Mouse (Mus musculus) layer of hippocampus, adult 9-11 months (tissue): ENCODE results near the gene Cpm.
"Not testable (repeated sequence)": the region's sequence is repeated elsewhere in the genome, so short reads cannot be mapped to it uniquely, and the experiment has no call there.

Source experiments
- DNase-seq: peaks from one replicate; pipeline ENCODE4 v3.0.0; 2022

Cpm gene

DNA sequence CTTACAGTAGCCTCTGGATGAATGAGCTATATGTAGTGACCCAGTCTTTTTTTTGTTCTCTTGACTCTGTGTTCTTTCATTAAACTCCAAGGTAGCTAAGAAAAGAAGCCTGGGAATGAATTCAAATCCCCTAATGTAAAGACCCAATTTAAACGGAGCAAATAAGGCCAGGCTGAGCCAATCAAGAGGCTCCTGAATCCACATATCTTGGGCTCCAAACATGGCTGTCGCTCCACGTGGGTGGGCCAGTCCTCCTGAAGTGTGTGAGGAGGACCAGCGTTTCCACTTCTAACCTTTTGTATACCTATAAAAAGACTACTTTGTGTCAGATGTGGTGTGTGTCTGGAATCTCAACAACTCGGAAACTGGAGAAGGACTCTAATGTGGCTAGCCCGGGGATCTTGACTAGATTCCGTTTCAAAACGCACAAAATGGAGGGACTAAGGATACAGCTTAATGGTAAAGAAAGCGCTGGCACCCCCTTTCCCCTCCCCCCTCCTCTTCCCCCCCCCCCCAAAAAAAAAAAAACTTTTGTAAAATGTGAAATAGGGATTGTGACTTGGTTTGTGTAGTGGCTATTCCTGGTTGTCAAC, 98.3 kb downstream of the Cpm start:
- DNase-seq = no peak

- no peak for DNase-seq
Measured at GRCm38 (mm10) chr10:117728574-117728973, 99.3 kb downstream of the Cpm start.

GRCm38 (mm10) chr10:117729139-117729814, 100.0 kb downstream of the Cpm start:
- no peak for DNase-seq

DNA sequence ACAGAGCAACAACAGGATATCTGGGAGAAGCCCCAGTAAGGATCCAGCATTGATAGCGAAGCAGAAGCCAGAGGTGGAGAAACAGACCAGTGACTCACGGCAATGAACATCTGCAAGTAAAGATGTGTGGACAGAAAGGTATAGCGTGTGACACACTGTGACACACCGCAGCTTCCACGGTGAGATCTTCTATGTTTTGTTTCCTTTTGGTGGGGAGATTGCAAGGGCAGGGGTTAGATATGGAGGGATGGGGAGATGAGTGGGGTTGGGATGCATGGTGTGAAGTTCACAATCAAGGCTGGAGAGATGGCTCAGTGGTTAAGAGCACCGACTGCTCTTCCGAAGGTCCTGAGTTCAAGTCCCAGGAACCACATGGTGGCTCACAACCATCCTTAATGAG, 100.8 kb downstream of the Cpm start:
- no peak for DNase-seq

DNA sequence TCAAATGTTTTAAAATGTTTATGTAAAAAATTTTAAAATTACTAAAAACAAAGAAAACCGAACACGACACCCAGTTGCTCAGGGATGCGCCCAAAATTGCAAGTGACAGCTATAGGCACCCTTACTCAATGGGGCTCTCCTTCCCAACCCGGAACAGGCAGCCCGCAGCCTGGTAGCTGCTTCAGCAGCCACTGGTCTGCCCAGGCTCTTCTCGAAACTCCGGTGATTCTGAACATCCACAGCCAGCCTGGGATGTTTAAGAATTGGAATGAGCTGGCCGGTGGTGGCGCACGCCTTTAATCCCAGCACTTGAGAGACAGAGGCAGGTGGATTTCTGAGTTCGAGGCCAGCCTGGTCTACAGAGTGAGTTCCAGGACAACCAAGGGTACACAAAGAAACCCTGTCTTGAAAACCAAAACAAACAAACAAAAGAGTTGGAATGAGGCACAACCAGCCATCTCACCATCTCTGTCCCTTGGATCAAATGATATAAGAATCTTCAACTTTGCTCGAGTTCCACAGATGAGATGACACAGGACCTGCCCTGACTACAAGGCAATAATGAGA, 101.4 kb downstream of the Cpm start:
- DNase-seq = no peak

DNA sequence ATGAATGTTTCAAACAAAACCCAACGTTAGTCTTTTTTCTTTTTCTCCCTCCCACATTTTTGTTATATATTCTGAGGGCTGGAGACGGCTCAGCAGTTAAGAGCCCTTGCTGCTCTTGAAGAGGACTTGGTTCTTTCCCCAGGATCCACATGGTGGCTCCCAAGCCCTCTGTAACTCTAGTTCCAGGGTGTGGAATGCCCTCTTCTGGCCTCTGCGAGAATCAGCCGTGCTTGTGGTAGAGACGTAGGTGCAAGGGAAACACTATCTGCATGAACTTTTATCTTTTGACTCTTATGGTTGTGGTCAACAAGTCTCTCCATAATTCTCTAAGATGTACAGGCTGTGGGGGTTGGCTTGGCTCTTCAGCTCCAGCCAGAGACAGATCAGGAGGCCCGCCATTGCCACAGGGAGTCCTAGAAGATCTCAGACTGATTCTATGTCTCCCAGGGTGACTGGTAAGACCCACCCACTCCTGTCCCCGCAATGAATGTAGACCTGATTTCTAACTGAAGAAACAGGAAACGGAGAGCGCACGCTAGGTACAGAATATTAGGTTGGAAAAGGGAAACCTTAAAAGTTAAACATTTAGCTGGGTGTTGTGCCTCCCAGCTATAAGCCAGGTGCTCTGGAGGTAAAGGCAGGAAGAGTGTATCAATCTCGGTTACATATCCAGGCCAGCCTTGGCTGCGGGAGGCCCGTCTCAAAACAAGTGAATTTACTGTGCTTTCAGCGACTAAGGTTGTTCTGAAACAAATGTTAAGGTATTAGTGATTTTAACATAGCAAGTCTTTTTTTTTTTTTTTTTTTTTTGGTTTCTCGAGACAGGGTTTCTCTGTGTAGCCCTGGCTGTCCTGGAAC, 102.2 kb downstream of the Cpm start:
- peak; percentile 52 for DNase-seq

GRCm38 (mm10) chr10:117732184-117732583, 102.9 kb downstream of the Cpm start:
- DNase-seq = no peak

GRCm38 (mm10) chr10:117732962-117733592, 103.8 kb downstream of the Cpm start:
- no peak for DNase-seq

DNA sequence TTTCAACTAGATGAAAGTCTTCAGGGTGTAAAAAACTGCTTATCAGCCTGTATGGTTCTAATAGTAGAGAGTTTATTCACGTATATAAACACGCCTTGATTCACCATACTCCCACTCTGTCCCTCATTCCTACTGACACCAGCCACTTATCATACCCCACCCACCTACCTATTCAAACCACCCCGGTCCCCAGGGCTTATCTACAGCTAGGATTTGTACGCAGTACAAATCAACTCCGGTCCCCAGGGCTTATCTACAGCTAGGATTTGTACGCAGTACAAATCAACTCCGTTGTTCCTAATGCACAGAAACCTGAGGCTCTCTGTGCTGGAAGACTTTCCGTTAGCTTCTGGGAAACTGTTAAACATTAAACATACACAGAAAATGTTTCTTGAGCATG, 104.3 kb downstream of the Cpm start:
- DNase-seq = not testable (repeated sequence)

DNA sequence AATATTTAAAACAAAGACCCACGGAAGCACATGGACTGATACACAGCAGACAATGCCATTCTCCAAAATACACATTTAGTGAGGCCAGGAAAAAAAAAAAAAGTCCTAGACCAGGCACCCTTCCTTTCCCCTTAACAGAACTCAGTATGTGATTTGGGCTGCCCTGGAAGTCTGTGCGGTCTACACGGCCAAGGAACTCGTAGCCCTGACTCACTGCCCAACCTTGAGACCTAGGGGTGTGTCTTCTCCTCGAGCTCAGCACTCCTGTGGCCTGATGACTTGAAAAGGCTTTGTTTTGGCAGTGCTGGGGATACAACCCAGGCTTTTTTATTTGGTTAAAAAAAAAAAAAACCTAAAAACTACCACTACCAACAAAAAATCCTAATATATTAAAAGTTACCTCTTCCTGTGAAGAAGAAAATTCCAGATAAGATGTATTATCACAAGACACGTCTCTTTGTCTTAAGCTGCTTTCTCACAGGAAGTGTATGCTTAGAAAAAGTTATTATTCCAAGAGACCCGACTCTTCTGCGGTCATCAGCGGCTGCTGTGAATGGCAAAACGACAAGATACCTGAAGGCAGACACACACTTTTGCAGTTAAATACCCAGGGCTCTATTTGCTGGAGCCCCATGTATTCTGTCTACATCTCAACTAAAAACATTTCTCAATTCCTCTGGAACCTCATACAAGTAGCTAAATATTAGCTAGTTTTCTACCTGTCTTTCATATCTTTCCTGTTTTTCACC, 105.0 kb downstream of the Cpm start:
- not testable (repeated sequence) for DNase-seq

DNA sequence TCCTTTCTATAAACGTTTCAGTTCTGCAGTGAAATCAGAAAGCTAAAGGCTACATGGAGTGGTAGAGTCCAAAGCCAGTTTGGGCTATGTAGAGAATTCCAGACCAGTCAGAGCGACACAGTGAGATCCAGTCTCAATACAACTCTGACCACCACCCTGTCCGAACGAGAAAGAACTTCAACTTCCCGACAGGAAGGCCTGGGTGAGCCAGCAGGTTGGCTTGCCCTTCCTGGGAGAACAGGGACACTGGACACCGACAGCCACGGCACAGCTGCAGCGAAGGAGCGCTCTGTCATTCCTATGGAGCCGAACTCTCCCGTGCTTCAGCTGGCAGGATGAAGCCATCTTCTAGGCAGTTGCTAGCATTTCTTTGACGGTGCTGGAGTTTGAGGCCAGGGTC, 106.1 kb downstream of the Cpm start:
- DNase-seq = not testable (repeated sequence)

GRCm38 (mm10) chr10:117736573-117736972, 107.3 kb downstream of the Cpm start:
- DNase-seq = no peak
